Mouse (Mus musculus): ENCODE data around the gene Trub2. TPM values are rescaled to one million over a fixed set of nuclear protein-coding genes. Genes with fewer than 3 reads are reported as not detected.

The Trub2 gene
- polyA plus RNA-seq (2012; rRNA removed): 17.1 and 19.1 TPM in 2 replicates

GRCm38 (mm10) chr2:29787937-29788681, at the start of gene Trub2:
TSS of gene Trub2 (minus strand) at chr2:29788502.

GRCm38 (mm10) chr2:29820025-29820817, 31.9 kb upstream of the Trub2 start, which contains the start of gene Urm1:
TSS of gene Urm1 (plus strand) at chr2:29820075.

GRCm38 (mm10) chr2:29802075-29802826, 13.9 kb upstream of the Trub2 start, which contains the start of gene Slc27a4:
TSS of gene Slc27a4 (plus strand) at chr2:29802634.

GRCm38 (mm10) chr2:29787104-29787917, 991 bp downstream of the Trub2 start, which contains the start of gene Coq4:
TSS of gene Coq4 (plus strand) at chr2:29787493.

GRCm38 (mm10) chr2:29751497-29751896, 36.8 kb downstream of the Trub2 start, which contains the start of gene Gm13420:
TSS of gene Gm13420 (minus strand) at chr2:29751685.

Other genes with a start within 250 kb of the Trub2 start
- gene Rapgef1, start 168.8 kb downstream of the Trub2 start, polyA plus RNA-seq (2012; rRNA removed): 37.2 and 39.9 TPM in 2 replicates
- gene Gm13420, start 36.8 kb downstream of the Trub2 start, polyA plus RNA-seq (2012; rRNA removed): 2.0 and 2.2 TPM in 2 replicates
- gene Gm13547, start 29.2 kb downstream of the Trub2 start, polyA plus RNA-seq (2012; rRNA removed): not detected in 2 replicates
- gene Coq4, start 1.0 kb downstream of the Trub2 start, polyA plus RNA-seq (2012; rRNA removed): 76.0 and 104 TPM in 2 replicates
- gene Slc27a4, start 14.1 kb upstream of the Trub2 start, polyA plus RNA-seq (2012; rRNA removed): 70.7 and 72.0 TPM in 2 replicates
- gene Urm1, start 31.6 kb upstream of the Trub2 start, polyA plus RNA-seq (2012; rRNA removed): 42.3 and 43.9 TPM in 2 replicates
- 14.2 and 20.2 TPM in 2 replicates for gene Cercam, start 80.7 kb upstream of the Trub2 start, polyA plus RNA-seq (2012; rRNA removed)
- gene Odf2, start 100.7 kb upstream of the Trub2 start, polyA plus RNA-seq (2012; rRNA removed): 16.4 and 21.7 TPM in 2 replicates
- gene Gle1, start 146.9 kb upstream of the Trub2 start, polyA plus RNA-seq (2012; rRNA removed): 8.3 and 9.2 TPM in 2 replicates
- gene Sptan1, start 177.1 kb upstream of the Trub2 start, polyA plus RNA-seq (2012; rRNA removed): 160 and 186 TPM in 2 replicates